Mouse (Mus musculus) inflammation-experienced regulatory T-cells (primary cell): ENCODE measurements around the gene Vmn1r203. TPM values are rescaled to one million over a fixed set of nuclear protein-coding genes. Genes with fewer than 3 reads are reported as not detected.

Experiments used
- polyA plus RNA-seq, 2 experiments: library from polyadenylated mRNA; unstranded; fragments of 100-300 nt; shearing (Covaris generic); gene quantifications; one replicate each; pipeline ENCODE4 v1.2.1; 2017

Vmn1r203 gene
- polyA plus RNA-seq, result under 1 TPM; 0.16 to 0.28 TPM

GRCm38 (mm10) chr13:22517814-22518213 is at the start of gene Vmn1r203:
Gene Vmn1r203, plus strand, starts transcription at chr13:22518114.

GRCm38 (mm10) chr13:22471623-22472022 is 46.3 kb upstream of the Vmn1r203 start, which contains the start of gene Vmn1r201:
Gene Vmn1r201, plus strand, starts transcription at chr13:22471923.

GRCm38 (mm10) chr13:22505281-22505680 is 12.6 kb upstream of the Vmn1r203 start, which contains the start of gene Vmn1r202:
Gene Vmn1r202, minus strand, starts transcription at chr13:22505381.

GRCm38 (mm10) chr13:22552898-22553297 is 35.0 kb downstream of the Vmn1r203 start, which contains the start of gene Vmn1r204:
Gene Vmn1r204, plus strand, starts transcription at chr13:22553198.

Other genes starting within 250 kb of the Vmn1r203 start
- gene Vmn1r195, start 247.6 kb upstream of the Vmn1r203 start, polyA plus RNA-seq, result under 1 TPM in 1 of 2 experiments, not detected in 1; 0.66 TPM
- gene Vmn1r196, start 228.2 kb upstream of the Vmn1r203 start, polyA plus RNA-seq, result not detected
- under 1 TPM; 0.07 to 0.15 TPM for gene Vmn1r197, start 193.5 kb upstream of the Vmn1r203 start, polyA plus RNA-seq
- gene Vmn1r198, start 167.8 kb upstream of the Vmn1r203 start, polyA plus RNA-seq, result under 1 TPM; 0.10 to 0.34 TPM
- gene Vmn1r199, start 138.3 kb upstream of the Vmn1r203 start, polyA plus RNA-seq, result 1 to 10 TPM in 1 of 2 experiments, not detected in 1; 2.2 TPM
- gene Vmn1r200, start 127.7 kb upstream of the Vmn1r203 start, polyA plus RNA-seq, result under 1 TPM; 0.10 to 0.93 TPM
- gene Vmn1r201, start 46.2 kb upstream of the Vmn1r203 start, polyA plus RNA-seq, result under 1 TPM; 0.04 to 0.06 TPM
- under 1 TPM in 1 of 2 experiments, not detected in 1; 0.06 TPM for gene Vmn1r202, start 12.7 kb upstream of the Vmn1r203 start, polyA plus RNA-seq
- not detected for gene Vmn1r204, start 35.1 kb downstream of the Vmn1r203 start, polyA plus RNA-seq
- gene Vmn1r205, start 74.9 kb downstream of the Vmn1r203 start, polyA plus RNA-seq, result not detected
- not detected for gene Vmn1r206, start 106.1 kb downstream of the Vmn1r203 start, polyA plus RNA-seq
- gene Vmn1r207-ps, start 211.5 kb downstream of the Vmn1r203 start, polyA plus RNA-seq, result under 1 TPM; 0.12 to 0.76 TPM